Mouse (Mus musculus): ENCODE measurements at regions not wholly inside any gene's neighbourhood (a gene's known extent, or its start where the extent isn't known, plus 50 kb on each side); places are given as distances from the start of the nearest gene placed in this dataset.

DNA sequence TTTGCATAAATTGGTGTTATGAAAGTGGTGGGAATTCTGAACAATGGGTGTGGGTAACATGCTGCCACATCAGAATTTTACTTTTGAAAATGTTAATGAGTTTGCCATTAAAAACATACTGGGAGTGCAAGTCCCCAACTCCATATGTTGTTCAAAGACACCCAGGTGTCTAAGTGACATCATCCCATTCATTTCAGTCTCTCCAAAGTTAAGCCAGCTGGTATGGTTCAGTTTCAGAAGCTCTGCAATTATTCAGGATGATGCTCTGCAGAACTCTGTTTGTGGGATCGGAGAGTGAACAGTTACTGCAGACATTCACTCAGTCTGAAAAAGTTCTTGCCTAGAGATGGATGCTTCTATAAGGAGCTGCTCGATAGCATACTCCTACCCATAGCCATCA, 56.3 kb upstream of the Ufm1 start:
- TF ChIP-seq MAX (IDR thresholded peaks at IDR 0.05) (no peak), MYOG (IDR thresholded peaks at IDR 0.05; ENCODE audit: control insufficient read depth, extremely low read depth, insufficient read length) (no peak), USF1 (IDR thresholded peaks at IDR 0.05; ENCODE audit: low read depth) (no peak)
